Mouse (Mus musculus): ENCODE results near the gene Map3k19.

The Map3k19 gene

DNA sequence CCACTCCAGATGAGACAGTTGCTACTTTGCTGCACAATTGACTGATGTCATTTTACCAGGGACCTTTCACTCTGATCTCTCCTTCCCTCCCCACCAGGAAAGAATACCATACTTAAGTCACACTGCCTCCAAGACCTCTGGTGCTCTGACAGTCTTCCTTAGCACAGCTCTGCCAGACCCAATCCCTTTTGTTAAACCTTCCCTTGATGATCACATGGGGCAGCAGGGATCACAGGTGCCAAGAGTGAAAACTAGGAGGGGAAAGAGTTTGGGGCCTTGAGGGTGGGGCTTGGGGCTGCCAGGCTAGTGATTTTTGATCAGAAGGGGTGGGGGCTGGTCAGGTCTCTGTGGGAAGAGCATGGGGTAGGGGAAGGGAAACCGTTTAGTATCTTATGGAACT, 58.1 kb downstream of the Map3k19 start:
- DNase-seq (ENCODE audit: low spot score), result no peak

DNA sequence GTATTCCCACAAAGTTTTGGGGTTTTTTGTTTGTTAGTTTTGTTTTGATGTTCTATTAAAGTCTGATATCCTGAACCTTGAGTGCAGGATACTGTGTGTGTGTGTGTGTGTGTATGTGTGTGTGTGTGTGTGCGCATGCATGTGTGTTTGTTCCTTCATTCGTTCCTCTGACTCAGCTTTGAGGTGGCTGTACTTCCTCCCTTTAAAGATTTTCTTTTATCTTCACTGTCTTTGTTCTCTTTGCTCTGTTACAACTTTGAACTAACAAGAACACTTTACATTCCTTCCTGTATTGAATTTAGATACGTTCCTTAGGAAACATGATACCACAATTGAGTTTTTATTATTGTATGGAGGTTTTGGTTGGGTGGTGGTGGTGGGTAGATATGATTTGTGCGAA, 58.5 kb downstream of the Map3k19 start:
- DNase-seq (ENCODE audit: low spot score), result no peak

GRCm38 (mm10) chr1:127795087-127795769, 59.6 kb downstream of the Map3k19 start:
- DNase-seq (ENCODE audit: low spot score), result no peak

- DNase-seq (ENCODE audit: low spot score), result no peak
Measured at GRCm38 (mm10) chr1:127793459-127793858, 61.4 kb downstream of the Map3k19 start.

DNA sequence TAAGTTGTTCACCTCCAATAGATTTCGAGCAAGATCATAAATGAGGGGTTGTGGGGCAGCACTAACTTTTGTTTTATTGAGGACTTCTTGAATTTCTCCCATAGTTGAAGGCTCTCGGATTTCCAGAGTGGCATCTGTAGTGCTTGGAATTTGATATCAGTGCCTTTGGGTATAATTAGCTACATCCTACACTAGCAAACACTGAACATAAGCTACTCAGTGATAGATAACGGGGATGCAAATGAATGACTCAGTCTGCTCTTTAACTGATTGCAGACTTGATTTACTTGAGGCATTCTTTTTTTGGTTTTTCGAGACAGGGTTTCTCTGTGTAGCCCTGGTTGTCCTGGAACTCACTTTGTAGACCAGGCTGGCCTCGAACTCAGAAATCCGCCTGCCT, 65.9 kb downstream of the Map3k19 start:
- no peak for DNase-seq (ENCODE audit: low spot score)

DNA sequence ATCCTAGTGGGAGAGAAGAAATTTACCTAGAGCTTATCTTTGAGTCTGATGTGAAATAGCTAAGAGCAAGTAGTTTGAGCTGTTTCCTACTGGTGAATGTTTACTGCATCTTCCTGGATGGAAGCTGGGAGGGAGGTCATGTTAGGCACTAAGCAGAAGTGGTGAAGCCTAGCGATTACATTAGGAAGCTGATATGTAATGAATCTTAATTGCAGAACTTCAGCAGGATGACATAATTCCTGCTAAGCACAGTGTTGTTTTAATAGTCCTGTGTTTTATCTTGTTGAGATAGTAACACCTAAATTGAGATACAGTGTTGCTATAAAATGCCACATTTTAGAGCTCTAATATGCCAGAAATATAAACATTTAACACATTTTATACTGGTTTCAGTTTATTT, 68.9 kb downstream of the Map3k19 start:
- DNase-seq (ENCODE audit: low spot score), result no peak

DNA sequence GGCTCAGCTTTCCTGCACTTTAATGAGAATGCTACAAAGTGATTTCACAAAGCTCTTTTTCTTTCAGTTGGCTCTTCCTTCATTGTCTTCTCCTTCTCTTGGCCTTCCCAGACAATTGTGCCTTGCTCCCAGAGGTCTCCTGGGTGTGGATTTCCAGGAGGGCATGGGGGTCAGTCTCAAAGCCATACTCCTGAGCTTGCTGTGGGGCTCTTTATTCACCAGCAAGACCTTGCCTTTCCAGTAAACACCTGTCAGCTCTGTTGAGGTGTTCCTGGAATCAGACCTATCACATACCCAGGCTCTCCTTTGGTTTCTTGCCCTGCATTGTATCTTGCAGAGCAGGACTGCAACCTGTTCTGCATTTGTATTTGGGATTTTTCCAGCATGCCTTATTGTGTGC, 71.0 kb downstream of the Map3k19 start:
- no peak for DNase-seq (ENCODE audit: low spot score)

DNA sequence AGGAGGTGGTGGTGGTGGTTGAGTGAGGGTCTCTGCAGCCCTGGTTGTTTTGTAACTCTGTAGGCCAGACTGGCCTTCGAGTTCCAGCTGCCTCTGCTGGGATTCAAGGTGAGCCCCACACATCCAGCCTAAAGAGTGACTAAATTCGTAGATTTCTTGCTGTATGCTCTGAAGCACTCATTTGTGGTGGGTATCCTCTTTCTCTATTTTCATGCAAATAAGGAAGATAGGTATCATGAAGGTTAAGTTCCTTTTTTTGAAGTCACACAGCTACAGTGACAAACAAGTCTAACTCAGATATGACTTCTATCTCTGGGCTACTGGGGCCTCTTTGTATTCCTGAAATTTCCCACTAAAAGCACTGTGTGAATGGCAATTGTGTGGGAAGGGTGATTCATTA, 74.0 kb downstream of the Map3k19 start:
- no peak for DNase-seq (ENCODE audit: low spot score)

DNA sequence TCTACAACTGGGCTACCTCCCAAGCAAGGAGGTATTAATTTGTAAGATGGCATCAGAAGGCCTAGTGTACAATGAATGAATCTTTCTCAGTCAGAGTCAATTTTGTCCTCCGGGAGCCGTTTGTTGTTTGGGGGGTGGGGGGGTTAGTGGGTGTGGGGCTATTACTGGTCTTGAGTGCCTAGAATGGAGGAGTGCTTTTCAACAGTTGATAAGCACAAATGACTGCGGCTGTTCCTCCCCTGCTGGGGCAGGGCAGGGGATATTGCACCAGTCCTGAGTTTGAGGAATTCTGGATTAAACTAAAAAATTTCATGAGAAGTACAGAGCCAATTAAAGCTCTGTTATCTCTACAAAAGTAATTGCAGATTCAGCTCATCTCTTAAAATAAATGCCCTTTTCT, 74.7 kb downstream of the Map3k19 start:
- no peak for DNase-seq (ENCODE audit: low spot score)

DNA sequence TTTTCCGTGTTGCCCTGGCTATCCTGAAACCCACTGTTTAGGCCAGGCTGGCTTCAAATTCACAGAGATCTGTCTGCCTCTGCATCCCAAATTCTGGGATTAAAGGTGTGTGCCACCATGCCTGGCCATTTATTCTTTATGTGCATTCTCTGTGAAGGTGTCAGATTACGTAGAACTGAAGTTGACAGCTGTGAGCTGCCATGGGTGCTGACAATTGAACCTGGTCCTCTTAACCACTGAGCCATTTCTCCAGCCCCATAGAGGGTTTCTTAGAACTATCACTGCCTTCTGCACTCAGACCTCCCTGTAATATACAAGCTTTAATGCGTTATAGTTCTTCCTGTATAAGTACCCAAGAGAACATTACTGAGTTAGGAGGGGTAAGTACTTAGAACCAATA, 76.2 kb downstream of the Map3k19 start:
- no peak for DNase-seq (ENCODE audit: low spot score)

- DNase-seq (ENCODE audit: low spot score), result no peak
Measured at GRCm38 (mm10) chr1:127776246-127776645, 78.6 kb downstream of the Map3k19 start.

DNA sequence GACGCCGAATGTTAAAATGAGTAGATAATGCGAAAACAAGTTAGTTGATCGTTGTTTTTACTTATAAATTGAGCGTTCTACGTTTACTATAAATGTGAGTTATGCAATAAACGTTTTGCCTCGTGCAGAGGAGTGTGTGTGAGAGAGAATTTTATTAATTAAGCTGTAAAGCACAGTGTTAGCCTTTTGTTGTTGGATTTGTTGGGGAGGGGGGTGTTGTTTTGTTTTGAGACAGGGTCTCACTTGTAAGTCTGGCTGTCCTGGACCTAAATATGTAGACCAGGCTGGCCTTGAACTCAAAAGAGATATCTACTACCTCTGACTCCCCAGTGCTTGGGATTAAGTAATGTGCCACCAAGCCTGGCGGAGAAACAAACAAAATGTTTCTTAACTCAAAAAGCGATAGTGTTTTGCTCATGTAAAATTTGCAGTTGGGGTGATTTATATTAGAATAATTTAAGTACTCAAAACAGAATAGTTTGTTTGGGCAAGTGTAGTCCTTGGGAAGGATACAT, 79.6 kb downstream of the Map3k19 start:
- peak; percentile 34 for DNase-seq (ENCODE audit: low spot score)

DNA sequence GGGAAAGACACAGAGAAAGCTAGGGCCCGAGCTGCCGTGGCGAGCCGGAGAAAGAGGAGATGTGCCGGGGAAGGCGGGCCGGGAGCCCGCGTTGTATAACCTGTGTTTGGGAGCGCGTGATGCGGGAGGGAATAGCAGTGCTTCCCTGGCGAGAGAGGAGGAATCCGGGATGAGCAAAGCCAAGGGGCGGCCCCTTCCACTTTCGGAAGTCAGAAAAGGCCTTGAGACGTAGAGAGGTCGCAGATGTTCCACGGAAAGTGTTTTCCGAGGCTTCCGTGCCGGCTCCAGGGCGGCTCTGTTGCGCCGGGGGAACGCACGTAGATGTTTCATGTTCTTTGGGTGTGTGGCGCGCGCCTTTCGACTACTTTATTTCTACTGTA, 80.3 kb downstream of the Map3k19 start:
- peak; percentile 71 for DNase-seq (ENCODE audit: low spot score)

DNA sequence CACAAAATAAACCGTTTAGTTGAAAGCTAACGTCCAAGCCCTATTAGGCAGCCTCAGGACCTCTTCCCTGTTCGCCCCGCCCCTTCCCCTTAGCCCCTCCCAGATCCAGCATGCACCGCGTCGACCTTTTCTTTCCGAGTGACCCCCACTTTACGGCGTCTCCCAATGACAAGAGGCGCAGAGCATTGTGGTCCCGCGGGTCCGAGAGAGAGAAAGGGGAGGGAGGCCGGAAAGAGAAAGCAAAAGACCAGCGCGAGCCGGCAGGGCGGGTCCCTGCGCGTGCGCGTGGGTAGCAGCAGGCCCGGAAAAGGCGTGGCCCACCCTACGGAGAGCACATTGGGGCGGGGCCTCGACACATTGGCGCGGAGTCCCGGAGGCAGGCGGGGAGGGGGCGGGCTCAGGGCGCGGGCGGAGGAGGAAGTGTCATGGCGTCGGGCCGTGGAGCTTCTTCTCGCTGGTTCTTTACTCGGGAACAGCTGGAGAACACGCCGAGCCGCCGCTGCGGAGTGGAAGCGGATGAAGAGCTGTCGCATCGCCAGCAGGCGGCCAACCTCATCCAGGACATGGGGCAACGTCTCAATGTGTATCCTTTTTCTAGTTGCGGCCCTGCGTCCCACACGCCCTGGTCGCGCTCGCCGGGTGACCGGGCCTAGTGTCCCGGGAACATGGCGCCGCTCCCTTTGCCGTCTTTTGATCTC, 80.9 kb downstream of the Map3k19 start, which contains the start of gene Ccnt2:
Gene Ccnt2, plus strand, starts transcription at position 362 of the 698 bp plus-strand sequence.
- peak; percentile 100 for DNase-seq (ENCODE audit: low spot score)

GRCm38 (mm10) chr1:127773198-127773802, 81.5 kb downstream of the Map3k19 start:
- no peak for DNase-seq (ENCODE audit: low spot score)

- DNase-seq (ENCODE audit: low spot score), result no peak
Measured at GRCm38 (mm10) chr1:127766741-127767140, 88.1 kb downstream of the Map3k19 start.

- DNase-seq (ENCODE audit: low spot score), result peak; percentile 53
Measured at GRCm38 (mm10) chr1:127765468-127765867, 89.4 kb downstream of the Map3k19 start.

Measured in adipocyte (in vitro differentiated cells).